Mouse (Mus musculus): ENCODE data around the gene Upp2. TPM values are rescaled to one million over a fixed set of nuclear protein-coding genes. Genes with fewer than 3 reads are reported as not detected.

Gene Upp2
- polyA plus RNA-seq, 1 experiment from 2014 or later, result 7.0 TPM

GRCm38 (mm10) chr2:58550488-58550887 lies 16.6 kb upstream of the Upp2 start:
- no peak for ATAC-seq (ENCODE audit: insufficient number of reproducible peaks, low FRiP score)
- Histone ChIP-seq H3K27ac (ENCODE audit: poor library complexity, severe bottlenecking) (no peak overlapping the region), H3K4me2 (peak overlapping the region; percentile 44), H3K9ac (no peak overlapping the region), H3K36me3 (no peaks in the 10 kb centered on the region), H3K9me3 (replicated peaks) (no peaks in the 10 kb centered on the region), H3K4me3 (no peak overlapping the region), H3K27me3 (replicated peaks) (no peaks in the 10 kb centered on the region), H3K4me1 (replicated peaks) (peaks cover 70% of the 10 kb centered on the region)
- 32% methylated on average over 9 of the region's 9 CpGs for WGBS

GRCm38 (mm10) chr2:58551866-58552265 lies 15.2 kb upstream of the Upp2 start:
- Histone ChIP-seq H3K4me1 (replicated peaks) (peaks cover 71% of the 10 kb centered on the region), H3K27me3 (replicated peaks) (no peaks in the 10 kb centered on the region), H3K27ac (ENCODE audit: poor library complexity, severe bottlenecking) (no peak overlapping the region), H3K9ac (peak overlapping the region; percentile 27; the same call in 1 of the 2 replicates), H3K9me3 (replicated peaks) (no peaks in the 10 kb centered on the region), H3K4me2 (peak overlapping the region; percentile 23; the same call in 1 of the 2 replicates), H3K36me3 (no peaks in the 10 kb centered on the region), H3K4me3 (no peak overlapping the region)
- 30% methylated on average over 6 of the region's 6 CpGs for WGBS
- ATAC-seq (ENCODE audit: insufficient number of reproducible peaks, low FRiP score), result no peak

- H3K9ac ChIP-seq, result 0 out of 2 replicates have a peak overlapping the region, but pooled peaks have one; percentile 27
- 28% methylated on average over 3 of the region's 3 CpGs for WGBS
Observed at GRCm38 (mm10) chr2:58552296-58552695, 14.8 kb upstream of the Upp2 start.

GRCm38 (mm10) chr2:58557045-58557845 lies 9.9 kb upstream of the Upp2 start:
- no peak for ATAC-seq (ENCODE audit: insufficient number of reproducible peaks, low FRiP score)
- Histone ChIP-seq H3K27me3 (replicated peaks) (no peaks in the 10 kb centered on the region), H3K4me1 (replicated peaks) (peaks cover 41% of the 10 kb centered on the region), H3K27ac (ENCODE audit: poor library complexity, severe bottlenecking) (no peak overlapping the region), H3K4me2 (no peak overlapping the region), H3K9ac (no peak overlapping the region), H3K36me3 (no peaks in the 10 kb centered on the region), H3K4me3 (no peak overlapping the region), H3K9me3 (replicated peaks) (no peaks in the 10 kb centered on the region)
- WGBS, result 77% methylated on average over 9 of the region's 9 CpGs

More at GRCm38 (mm10) chr2:58552296-58552695, 14.8 kb upstream of the Upp2 start:
- Histone ChIP-seq H3K36me3 (no peaks in the 10 kb centered on the region), H3K4me2 (peak overlapping the region; percentile 23; the same call in 1 of the 2 replicates), H3K27ac (ENCODE audit: poor library complexity, severe bottlenecking) (no peak overlapping the region), H3K27me3 (replicated peaks) (no peaks in the 10 kb centered on the region), H3K9me3 (replicated peaks) (no peaks in the 10 kb centered on the region), H3K4me1 (replicated peaks) (peaks cover 68% of the 10 kb centered on the region), H3K4me3 (no peak overlapping the region)
- ATAC-seq (ENCODE audit: insufficient number of reproducible peaks, low FRiP score), result no peak

GRCm38 (mm10) chr2:58562137-58562536 lies 5.0 kb upstream of the Upp2 start:
- WGBS, result 49% methylated on average over 4 of the region's 4 CpGs
- peak overlapping the region; percentile 55 for H3K27ac ChIP-seq (ENCODE audit: poor library complexity, severe bottlenecking)
- H3K9ac ChIP-seq, result no peak overlapping the region
- peaks cover 44% of the 10 kb centered on the region for H3K4me1 ChIP-seq (replicated peaks)
- H3K27me3 ChIP-seq (replicated peaks), result no peaks in the 10 kb centered on the region
- no peak overlapping the region for H3K4me2 ChIP-seq
- no peaks in the 10 kb centered on the region for H3K36me3 ChIP-seq
- no peak for ATAC-seq (ENCODE audit: insufficient number of reproducible peaks, low FRiP score)
- H3K9me3 ChIP-seq (replicated peaks), result no peaks in the 10 kb centered on the region
- H3K4me3 ChIP-seq, result no peak overlapping the region

DNA sequence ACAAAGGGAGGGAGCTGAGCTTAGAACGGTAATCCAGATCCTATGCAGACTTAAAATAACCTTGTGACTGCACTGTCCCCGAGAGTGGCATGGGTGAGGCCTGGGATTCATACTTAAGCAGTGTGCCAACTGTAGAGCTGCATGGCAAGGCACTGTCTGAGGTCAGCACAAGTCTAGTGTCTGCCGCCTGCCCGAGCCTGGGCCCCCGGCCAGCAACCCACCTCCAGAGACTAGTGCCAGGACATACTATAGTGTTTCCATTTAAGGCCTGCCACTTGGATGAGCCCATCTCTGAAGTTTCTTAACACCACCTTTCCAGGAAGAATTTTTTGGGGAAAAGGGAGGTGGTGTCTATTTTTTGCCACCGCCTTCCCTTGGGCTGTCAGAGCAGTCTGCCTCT lies 1.8 kb upstream of the Upp2 start:
- no peak for ATAC-seq (ENCODE audit: insufficient number of reproducible peaks, low FRiP score)
- Histone ChIP-seq H3K36me3 (no peaks in the 10 kb centered on the region), H3K4me2 (peak overlapping the region; percentile 75), H3K4me1 (replicated peaks) (peaks cover 52% of the 10 kb centered on the region), H3K9me3 (replicated peaks) (no peaks in the 10 kb centered on the region), H3K9ac (peak overlapping the region; percentile 97), H3K27ac (ENCODE audit: poor library complexity, severe bottlenecking) (peak overlapping the region; percentile 97), H3K4me3 (peak overlapping the region; percentile 87), H3K27me3 (replicated peaks) (no peaks in the 10 kb centered on the region)
- 15% methylated on average over 6 of the region's 6 CpGs for WGBS

- Histone ChIP-seq H3K9me3 (replicated peaks) (no peaks in the 10 kb centered on the region), H3K36me3 (no peaks in the 10 kb centered on the region), H3K4me2 (peak overlapping the region; percentile 75), H3K9ac (peak overlapping the region; percentile 97), H3K4me1 (replicated peaks) (peaks cover 52% of the 10 kb centered on the region), H3K4me3 (peak overlapping the region; percentile 87), H3K27ac (ENCODE audit: poor library complexity, severe bottlenecking) (peak overlapping the region; percentile 97), H3K27me3 (replicated peaks) (no peaks in the 10 kb centered on the region)
- no peak for ATAC-seq (ENCODE audit: insufficient number of reproducible peaks, low FRiP score)
- WGBS, result 5% methylated on average over 6 of the region's 6 CpGs
Observed at GRCm38 (mm10) chr2:58566049-58566409, 1.1 kb upstream of the Upp2 start.

DNA sequence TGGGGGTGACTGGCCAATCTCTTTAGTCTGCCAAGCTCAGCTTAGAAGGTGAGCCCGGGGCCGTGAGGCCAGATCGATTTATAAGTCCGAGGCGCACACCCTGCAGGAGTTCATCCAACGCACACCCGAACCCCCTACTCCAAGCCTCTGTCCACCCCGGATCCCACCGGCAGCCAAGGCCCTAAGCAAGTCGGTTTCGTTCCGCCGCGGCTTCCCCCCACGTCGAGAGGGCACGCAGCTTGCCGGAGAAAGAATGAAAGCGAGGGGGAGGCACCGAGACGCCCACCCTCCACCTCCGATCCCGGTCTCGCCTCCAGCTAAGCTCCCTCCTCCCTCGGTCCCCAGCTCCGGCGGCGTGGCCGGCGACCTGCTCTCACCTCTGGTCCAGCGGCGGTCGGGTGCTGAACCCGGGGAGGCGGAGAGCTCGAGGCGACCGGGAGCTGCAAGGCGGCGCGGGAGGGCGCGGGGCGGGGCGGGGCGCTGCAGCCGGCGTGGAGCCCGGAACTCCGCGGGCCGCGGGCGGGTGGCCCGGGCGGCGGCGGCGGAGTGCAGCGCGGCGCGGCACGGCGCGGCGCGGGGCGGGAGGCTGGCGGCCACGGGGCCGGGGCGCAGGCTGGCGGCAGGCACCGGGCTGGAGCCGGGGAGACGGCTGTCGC lies 560 bp upstream of the Upp2 start:
- peak overlapping the region; percentile 87 for H3K4me3 ChIP-seq
- H3K27ac ChIP-seq (ENCODE audit: poor library complexity, severe bottlenecking), result peak overlapping the region; percentile 97
- H3K9me3 ChIP-seq (replicated peaks), result no peaks in the 10 kb centered on the region
- H3K9ac ChIP-seq, result peak overlapping the region; percentile 97
- no peaks in the 10 kb centered on the region for H3K27me3 ChIP-seq (replicated peaks)
- peak overlapping the region; percentile 75 for H3K4me2 ChIP-seq
- peaks cover 52% of the 10 kb centered on the region for H3K4me1 ChIP-seq (replicated peaks)
- H3K36me3 ChIP-seq, result no peaks in the 10 kb centered on the region
- WGBS, result 9% methylated on average over 77 of the region's 78 CpGs
- ATAC-seq (ENCODE audit: insufficient number of reproducible peaks, low FRiP score), result peak; percentile 34

DNA sequence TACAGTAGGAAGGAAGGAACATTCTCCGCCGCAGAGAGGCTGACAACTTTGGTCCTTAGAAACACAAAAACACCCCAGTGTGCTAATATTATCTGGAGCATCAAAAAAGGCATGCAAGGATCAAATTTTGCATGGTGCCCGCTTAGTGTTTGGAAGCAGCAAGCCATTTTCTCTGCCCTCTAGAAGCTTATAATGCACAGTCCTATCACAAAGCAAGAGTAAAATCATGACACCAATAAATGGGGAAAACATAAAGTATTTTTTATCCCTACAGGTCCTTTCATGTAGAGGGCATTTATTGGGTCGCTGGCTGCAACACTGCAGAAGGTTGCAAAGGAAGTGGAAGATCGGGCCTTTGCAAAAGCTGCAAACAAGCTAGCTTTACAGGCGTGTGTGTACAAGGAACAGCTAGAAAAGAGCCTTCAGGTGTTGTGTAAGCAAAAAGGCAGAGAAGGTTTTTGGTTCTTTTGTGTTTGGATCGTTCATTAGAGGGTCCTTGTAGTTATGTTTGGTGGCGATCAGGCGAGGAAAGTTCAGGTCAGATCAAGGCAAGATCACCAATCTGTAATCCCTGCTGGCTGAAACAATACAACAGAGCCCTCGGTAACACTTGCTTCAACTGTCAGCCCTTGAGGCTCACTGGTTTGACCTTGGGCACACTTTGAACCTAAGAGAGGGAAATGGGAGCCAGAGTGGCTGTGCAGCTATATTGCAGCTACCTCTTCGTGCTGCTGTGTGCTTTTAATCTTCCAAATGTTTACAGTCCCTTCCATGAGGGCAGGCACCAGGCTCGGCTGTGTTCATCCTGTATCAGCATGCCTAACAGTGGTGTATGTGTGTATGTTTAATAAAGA lies 995 bp downstream of the Upp2 start:
- Histone ChIP-seq H3K4me3 (peak overlapping the region; percentile 87), H3K4me2 (peak overlapping the region; percentile 81), H3K4me1 (replicated peaks) (peaks cover 38% of the 10 kb centered on the region), H3K36me3 (no peaks in the 10 kb centered on the region), H3K27ac (ENCODE audit: poor library complexity, severe bottlenecking) (peak overlapping the region; percentile 97), H3K27me3 (replicated peaks) (no peaks in the 10 kb centered on the region), H3K9ac (peak overlapping the region; percentile 97), H3K9me3 (replicated peaks) (no peaks in the 10 kb centered on the region)
- 5% methylated on average over 12 of the region's 12 CpGs for WGBS
- ATAC-seq (ENCODE audit: insufficient number of reproducible peaks, low FRiP score), result no peak

GRCm38 (mm10) chr2:58568841-58569645 lies 1.9 kb downstream of the Upp2 start:
- Histone ChIP-seq H3K36me3 (no peaks in the 10 kb centered on the region), H3K9me3 (replicated peaks) (no peaks in the 10 kb centered on the region), H3K27ac (ENCODE audit: poor library complexity, severe bottlenecking) (peak overlapping the region; percentile 97), H3K4me1 (replicated peaks) (peaks cover 29% of the 10 kb centered on the region), H3K9ac (peak overlapping the region; percentile 97), H3K27me3 (replicated peaks) (no peaks in the 10 kb centered on the region), H3K4me3 (0 out of 2 replicates have a peak overlapping the region, but pooled peaks have one; percentile 9), H3K4me2 (peak overlapping the region; percentile 81)
- no peak for ATAC-seq (ENCODE audit: insufficient number of reproducible peaks, low FRiP score)
- WGBS, result 79% methylated on average over 4 of the region's 4 CpGs
